Mouse (Mus musculus) midbrain, embryonic 15.5 days (tissue): ENCODE data around the gene Rps15a. TPM values are rescaled to one million over a fixed set of nuclear protein-coding genes. Genes with fewer than 3 reads are reported as not detected.
A peak's percentile ranks its signal among the peaks of the same experiment; 100 is the strongest.

Experiments
- ATAC-seq: fragments of 200-750 bp; cut with Nextera tagmentation; replicated peaks from 2 replicates; pipeline ENCODE4 v1.8.0; 2017; ENCODE audit warnings: moderate TSS enrichment
- H3K27ac ChIP-seq: fragments of 300-500 bp; sonication (generic); 2 replicates; pipeline ENCODE4 v1.5.1; 2015; ENCODE audit warnings: mild to moderate bottlenecking, inconsistent platforms
- H3K27me3 ChIP-seq: fragments of 300-500 bp; sonication (generic); replicated peaks from 2 replicates; pipeline ENCODE4 v1.6.1; 2015; ENCODE audit warnings: inconsistent platforms
- H3K36me3 ChIP-seq: fragments of 300-500 bp; sonication (generic); replicated peaks from 2 replicates; pipeline ENCODE4 v1.6.1; 2015; ENCODE audit warnings: inconsistent platforms
- H3K4me1 ChIP-seq: fragments of 300-500 bp; sonication (generic); 2 replicates; pipeline ENCODE4 v1.6.1; 2015; ENCODE audit warnings: inconsistent platforms
- H3K4me2 ChIP-seq: fragments of 300-500 bp; sonication (generic); 2 replicates; pipeline ENCODE4 v1.6.1; 2015; ENCODE audit warnings: inconsistent platforms, mild to moderate bottlenecking, moderate library complexity
- H3K4me3 ChIP-seq: fragments of 300-500 bp; sonication (generic); 2 replicates; pipeline ENCODE4 v1.5.1; 2015; ENCODE audit warnings: mild to moderate bottlenecking, inconsistent platforms
- H3K9ac ChIP-seq: fragments of 300-500 bp; sonication (generic); 2 replicates; pipeline ENCODE4 v1.6.1; 2015; ENCODE audit warnings: mild to moderate bottlenecking, inconsistent platforms
- H3K9me3 ChIP-seq: fragments of 300-500 bp; sonication (generic); 2 replicates; pipeline ENCODE4 v1.6.1; 2016; ENCODE audit warnings: inconsistent platforms
- WGBS: fragments of 180-500 bp; shearing (Covaris S2); methylation state at CpG from one replicate; pipeline ENCODE4 v1.1.7; 2015; ENCODE audit warnings: mixed read lengths; 5-methylcytosine and 5-hydroxymethylcytosine counted together
- polyA plus RNA-seq: library from polyadenylated mRNA; unstranded; fragments of >200 nt; fragmentation: Nextera tagmentation; extraction: Ambion mirVana; gene quantifications from 2 replicates; pipeline ENCODE4 v1.2.1, GENCODE M21; 2015

Gene Rps15a
- polyA plus RNA-seq, 1 experiment from 2014 or later, result 359 TPM

- H3K27me3 ChIP-seq, result no peaks in the 10 kb centered on the region
- H3K9me3 ChIP-seq, result no peaks in the 10 kb centered on the region
- no peak overlapping the region for H3K27ac ChIP-seq
- H3K9ac ChIP-seq, result no peak overlapping the region
- no peak for ATAC-seq
- H3K4me1 ChIP-seq, result peaks cover 35% of the 10 kb centered on the region
- no peak overlapping the region for H3K4me3 ChIP-seq
- H3K4me2 ChIP-seq, result no peak overlapping the region
- peaks cover 9% of the 10 kb centered on the region for H3K36me3 ChIP-seq
Measured at GRCm38 (mm10) chr7:118125736-118126135, 9.7 kb upstream of the Rps15a start.

- H3K9ac ChIP-seq, result no peak overlapping the region
- no peak overlapping the region for H3K4me3 ChIP-seq
- H3K27me3 ChIP-seq, result no peaks in the 10 kb centered on the region
- peaks cover 25% of the 10 kb centered on the region for H3K36me3 ChIP-seq
- ATAC-seq, result no peak
- 93% methylated on average over 4 of the region's 4 CpGs for WGBS
- no peak overlapping the region for H3K4me2 ChIP-seq
- no peaks in the 10 kb centered on the region for H3K9me3 ChIP-seq
- H3K27ac ChIP-seq, result no peak overlapping the region
- peaks cover 27% of the 10 kb centered on the region for H3K4me1 ChIP-seq
Measured at GRCm38 (mm10) chr7:118123512-118124411, 7.8 kb upstream of the Rps15a start.

GRCm38 (mm10) chr7:118122235-118122634, 6.2 kb upstream of the Rps15a start:
- Histone ChIP-seq H3K4me2 (no peak overlapping the region), H3K9ac (no peak overlapping the region), H3K36me3 (peaks cover 35% of the 10 kb centered on the region), H3K9me3 (no peaks in the 10 kb centered on the region), H3K27ac (no peak overlapping the region), H3K4me3 (no peak overlapping the region), H3K4me1 (peaks cover 12% of the 10 kb centered on the region), H3K27me3 (no peaks in the 10 kb centered on the region)
- no peak for ATAC-seq
- 95% methylated on average over 7 of the region's 7 CpGs for WGBS

- no peak overlapping the region for H3K27ac ChIP-seq
- no peak overlapping the region for H3K4me2 ChIP-seq
- ATAC-seq, result no peak
- H3K36me3 ChIP-seq, result peaks cover 35% of the 10 kb centered on the region
- no peaks in the 10 kb centered on the region for H3K4me1 ChIP-seq
- H3K9ac ChIP-seq, result no peak overlapping the region
- no peak overlapping the region for H3K4me3 ChIP-seq
- no peaks in the 10 kb centered on the region for H3K27me3 ChIP-seq
- no peaks in the 10 kb centered on the region for H3K9me3 ChIP-seq
- 88% methylated on average over 1 of the region's 1 CpGs for WGBS
Measured at GRCm38 (mm10) chr7:118120654-118121053, 4.7 kb upstream of the Rps15a start.

GRCm38 (mm10) chr7:118119946-118120345, 4.0 kb upstream of the Rps15a start:
- Histone ChIP-seq H3K36me3 (peaks cover 35% of the 10 kb centered on the region), H3K4me3 (no peak overlapping the region), H3K27me3 (no peaks in the 10 kb centered on the region), H3K9me3 (no peaks in the 10 kb centered on the region), H3K9ac (no peak overlapping the region), H3K4me2 (no peak overlapping the region), H3K4me1 (peaks cover 4% of the 10 kb centered on the region), H3K27ac (no peak overlapping the region)
- WGBS, result 87% methylated on average over 5 of the region's 5 CpGs
- ATAC-seq, result no peak

GRCm38 (mm10) chr7:118119142-118119541, 3.2 kb upstream of the Rps15a start:
- no peak overlapping the region for H3K9ac ChIP-seq
- no peak for ATAC-seq
- no peak overlapping the region for H3K4me2 ChIP-seq
- H3K27ac ChIP-seq, result no peak overlapping the region
- peaks cover 12% of the 10 kb centered on the region for H3K4me1 ChIP-seq
- no peak overlapping the region for H3K4me3 ChIP-seq
- H3K27me3 ChIP-seq, result no peaks in the 10 kb centered on the region
- peaks cover 35% of the 10 kb centered on the region for H3K36me3 ChIP-seq
- no peaks in the 10 kb centered on the region for H3K9me3 ChIP-seq
- WGBS, result 38% methylated on average over 2 of the region's 2 CpGs

GRCm38 (mm10) chr7:118118426-118118825, 2.4 kb upstream of the Rps15a start:
- peaks cover 35% of the 10 kb centered on the region for H3K36me3 ChIP-seq
- H3K4me2 ChIP-seq, result no peak overlapping the region
- peaks cover 19% of the 10 kb centered on the region for H3K4me1 ChIP-seq
- WGBS, result 91% methylated on average over 3 of the region's 3 CpGs
- H3K9me3 ChIP-seq, result no peaks in the 10 kb centered on the region
- no peaks in the 10 kb centered on the region for H3K27me3 ChIP-seq
- no peak overlapping the region for H3K27ac ChIP-seq
- no peak overlapping the region for H3K4me3 ChIP-seq
- no peak for ATAC-seq
- H3K9ac ChIP-seq, result no peak overlapping the region

- Histone ChIP-seq H3K27me3 (no peaks in the 10 kb centered on the region), H3K27ac (no peak overlapping the region), H3K4me1 (peaks cover 26% of the 10 kb centered on the region), H3K4me2 (no peak overlapping the region), H3K9me3 (no peaks in the 10 kb centered on the region), H3K4me3 (no peak overlapping the region), H3K9ac (no peak overlapping the region), H3K36me3 (peaks cover 34% of the 10 kb centered on the region)
- 57% methylated on average over 4 of the region's 4 CpGs for WGBS
- ATAC-seq, result no peak
Measured at GRCm38 (mm10) chr7:118117539-118118210, 1.7 kb upstream of the Rps15a start.

- peak overlapping the region; percentile 89 for H3K4me3 ChIP-seq
- 0 out of 2 replicates have a peak overlapping the region, but pooled peaks have one; percentile 6 for H3K27ac ChIP-seq
- 16% methylated on average over 8 of the region's 8 CpGs for WGBS
- H3K36me3 ChIP-seq, result peaks cover 37% of the 10 kb centered on the region
- no peaks in the 10 kb centered on the region for H3K9me3 ChIP-seq
- peak overlapping the region; percentile 68 for H3K4me2 ChIP-seq
- peaks cover 33% of the 10 kb centered on the region for H3K4me1 ChIP-seq
- ATAC-seq, result peak; percentile 4
- H3K27me3 ChIP-seq, result no peaks in the 10 kb centered on the region
- H3K9ac ChIP-seq, result no peak overlapping the region
Measured at GRCm38 (mm10) chr7:118116787-118117538, 975 bp upstream of the Rps15a start.

- Histone ChIP-seq H3K4me3 (peak overlapping the region; percentile 89), H3K4me1 (peaks cover 48% of the 10 kb centered on the region), H3K4me2 (peak overlapping the region; percentile 84), H3K27ac (peak overlapping the region; percentile 89), H3K9me3 (no peaks in the 10 kb centered on the region), H3K36me3 (peaks cover 31% of the 10 kb centered on the region), H3K27me3 (no peaks in the 10 kb centered on the region), H3K9ac (peak overlapping the region; percentile 94)
- ATAC-seq, result peak; percentile 70
- under 1% methylated on average over 20 of the region's 20 CpGs for WGBS
Measured at GRCm38 (mm10) chr7:118115533-118115876, 483 bp downstream of the Rps15a start.

- 77% methylated on average over 5 of the region's 5 CpGs for WGBS
- Histone ChIP-seq H3K27me3 (no peaks in the 10 kb centered on the region), H3K4me3 (peak overlapping the region; percentile 89; the same call in 1 of the 2 replicates), H3K9me3 (no peaks in the 10 kb centered on the region), H3K4me2 (peak overlapping the region; percentile 84), H3K9ac (no peak overlapping the region), H3K36me3 (peaks cover 25% of the 10 kb centered on the region), H3K4me1 (peaks cover 48% of the 10 kb centered on the region), H3K27ac (no peak overlapping the region)
- ATAC-seq, result no peak
Measured at GRCm38 (mm10) chr7:118113541-118114297, 2.3 kb downstream of the Rps15a start.
